Mouse (Mus musculus) inflammation-experienced regulatory T-cells, adult 6 months (primary cell): Measurements from ENCODE around the gene Trim62. TPM values are rescaled to one million over a fixed set of nuclear protein-coding genes. Genes with fewer than 3 reads are reported as not detected.
A peak's percentile ranks its signal among the peaks of the same experiment; 100 is the strongest.

Experiments
- ATAC-seq: one replicate; pipeline ENCODE4 v1.8.0; 2017
- polyA plus RNA-seq, 3 experiments: library from polyadenylated mRNA; unstranded; fragments of 100-300 nt; shearing (Covaris generic); gene quantifications; one replicate each; pipeline ENCODE4 v1.2.1; 2017

The Trim62 gene
- polyA plus RNA-seq, result 1 to 10 TPM in 2 of 3 experiments, under 1 TPM in 1; 0.98 to 1.8 (median 1.5) TPM

- ATAC-seq, result peak; percentile 69
Observed at GRCm38 (mm10) chr4:128883379-128883781, at the start of gene Trim62. Trim62 (plus strand) TSS chr4:128883580.

GRCm38 (mm10) chr4:128838202-128838601 is 45.2 kb upstream of the Trim62 start:
- ATAC-seq, result no peak

DNA sequence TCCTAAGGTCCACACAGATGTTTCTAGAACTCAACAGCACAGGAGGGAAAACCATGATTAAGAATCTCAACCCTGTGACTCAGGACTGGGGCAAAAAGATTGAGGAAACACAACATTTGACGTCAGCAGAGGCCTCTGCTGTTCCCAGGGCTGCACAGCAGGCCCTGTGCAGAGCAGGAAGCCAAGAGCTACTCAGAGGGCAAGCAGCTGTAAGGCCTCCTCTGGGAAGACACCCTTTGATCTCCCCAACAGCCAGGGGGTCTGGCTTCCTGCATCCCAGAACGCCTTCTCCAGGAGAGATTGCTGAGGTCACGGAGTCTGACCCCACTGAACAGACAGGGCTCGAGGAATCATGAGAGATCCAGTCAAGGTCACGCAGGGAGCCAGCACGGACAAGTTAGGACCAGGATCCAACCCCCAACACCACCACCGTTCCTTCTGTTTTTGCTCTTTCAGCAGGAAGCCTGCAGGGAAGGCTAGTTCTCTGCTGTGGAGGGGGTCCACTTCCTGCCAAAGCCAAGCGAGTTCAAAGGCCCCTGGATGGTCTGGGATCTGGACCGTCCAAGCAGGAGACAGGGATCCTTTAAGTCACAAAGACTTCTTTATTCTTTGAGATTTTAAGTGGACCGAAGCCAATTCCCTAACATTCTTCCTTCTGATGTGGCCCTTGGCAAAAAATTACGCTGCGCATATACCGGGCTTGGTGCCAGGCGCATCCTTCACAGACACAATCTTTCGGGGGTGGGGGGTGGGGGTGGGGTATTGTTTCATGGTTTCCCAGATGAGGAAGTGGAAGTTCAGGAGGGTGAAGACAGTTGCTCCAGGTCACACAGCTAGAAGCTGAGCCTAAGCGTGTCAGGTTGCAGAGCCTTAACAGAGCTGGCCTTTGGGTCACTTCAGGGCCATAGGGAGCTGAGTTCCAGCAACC is 43.3 kb upstream of the Trim62 start:
- ATAC-seq, result no peak

GRCm38 (mm10) chr4:128841259-128841658 is 42.1 kb upstream of the Trim62 start:
- ATAC-seq, result no peak

DNA sequence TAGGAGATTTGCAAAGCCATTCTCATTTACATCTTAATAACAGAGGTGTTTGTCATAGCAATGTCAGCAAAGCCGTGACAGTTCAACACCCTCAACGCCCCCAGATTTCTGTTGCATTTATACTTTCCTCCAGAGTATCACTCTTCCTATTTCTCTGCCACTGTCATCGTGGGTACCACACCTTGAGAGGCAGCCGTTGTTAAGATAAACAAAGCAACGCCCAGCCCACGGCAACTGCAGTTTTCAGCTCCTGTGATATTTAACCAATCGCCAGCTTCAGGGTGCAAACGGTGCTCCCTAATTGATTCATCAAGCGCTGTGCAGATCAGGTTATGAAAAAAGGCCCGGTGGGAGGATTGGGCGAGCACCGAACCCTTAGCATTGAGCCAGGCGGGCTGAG is 38.8 kb upstream of the Trim62 start:
- ATAC-seq, result no peak

DNA sequence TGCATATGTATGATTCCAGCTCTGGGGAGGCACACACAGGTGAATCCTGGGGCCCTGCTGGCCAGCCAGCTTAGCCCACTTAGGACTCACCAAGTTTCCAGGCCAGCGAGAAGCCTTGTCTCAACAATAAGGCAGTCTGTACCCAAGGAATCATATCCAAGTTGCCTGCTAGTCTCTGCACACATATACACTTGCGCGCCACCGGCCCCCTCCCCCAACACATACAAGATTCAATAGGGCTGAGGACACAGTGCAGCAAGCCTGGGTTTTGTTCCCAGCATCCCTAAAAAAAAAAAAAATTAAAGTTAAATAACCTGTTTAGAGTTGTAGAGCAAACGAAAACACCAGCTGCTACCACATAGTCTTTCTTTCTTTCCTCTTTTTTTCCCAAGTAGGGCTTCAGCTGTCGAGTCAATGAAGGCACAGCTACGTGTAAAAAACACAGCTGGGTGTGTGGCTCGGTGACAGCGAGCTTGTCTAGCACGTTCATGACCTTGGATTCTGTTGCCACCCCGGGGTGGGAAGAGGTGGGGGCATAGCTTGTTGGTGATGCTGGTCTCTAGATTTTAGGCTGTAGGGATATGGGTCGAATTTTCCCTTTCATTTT is 37.9 kb upstream of the Trim62 start:
- ATAC-seq, result no peak

DNA sequence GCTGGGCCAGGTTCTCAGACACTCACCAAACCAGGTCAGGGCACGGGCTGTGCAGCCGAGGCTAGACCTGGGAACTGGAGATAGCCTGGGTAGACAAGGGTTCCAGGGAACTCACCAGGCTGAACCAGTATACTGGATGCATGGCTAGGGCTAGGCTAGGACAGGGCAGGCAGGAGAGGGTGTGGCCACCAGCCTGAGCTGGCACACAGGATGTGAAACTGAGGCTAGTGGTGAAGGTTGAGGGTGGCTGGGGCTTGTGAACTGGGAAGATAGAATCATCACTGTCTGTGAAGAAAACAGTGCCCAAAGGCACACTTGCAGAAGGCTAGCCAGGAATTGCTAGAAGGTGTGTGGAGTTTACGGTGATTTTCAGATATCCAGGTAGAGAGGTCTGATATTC is 34.4 kb upstream of the Trim62 start:
- no peak for ATAC-seq

GRCm38 (mm10) chr4:128849686-128850085 is 33.7 kb upstream of the Trim62 start:
- no peak for ATAC-seq

DNA sequence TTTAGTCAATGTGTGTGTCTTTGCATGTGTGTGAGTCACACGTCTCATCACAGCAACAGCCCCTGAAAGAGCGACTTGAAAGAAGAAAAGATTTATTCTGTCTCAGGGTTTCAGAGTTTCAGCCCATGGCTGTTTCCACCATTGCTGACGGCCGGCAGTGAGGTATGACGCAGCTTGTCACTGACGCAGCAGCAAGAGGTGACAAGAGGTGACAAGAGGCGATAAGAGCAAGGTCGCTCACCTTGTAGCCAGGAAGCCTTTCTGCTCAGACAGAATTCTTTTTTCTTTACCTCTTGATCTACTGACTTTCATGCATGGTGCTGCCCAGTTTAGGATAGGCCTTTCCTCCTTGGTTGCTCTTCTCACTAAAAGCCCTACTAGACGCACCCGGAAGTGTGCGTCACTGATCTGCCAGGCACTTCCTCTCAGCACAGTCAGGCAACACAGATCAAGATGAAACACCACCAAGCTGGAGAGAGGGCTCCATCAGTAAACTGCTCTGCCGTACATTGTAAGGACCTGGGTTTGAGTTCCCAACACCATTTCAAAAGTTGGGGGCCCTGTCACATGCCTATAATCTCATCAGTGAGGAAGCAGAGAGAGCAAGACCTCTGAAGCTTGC is 31.0 kb upstream of the Trim62 start:
- no peak for ATAC-seq

DNA sequence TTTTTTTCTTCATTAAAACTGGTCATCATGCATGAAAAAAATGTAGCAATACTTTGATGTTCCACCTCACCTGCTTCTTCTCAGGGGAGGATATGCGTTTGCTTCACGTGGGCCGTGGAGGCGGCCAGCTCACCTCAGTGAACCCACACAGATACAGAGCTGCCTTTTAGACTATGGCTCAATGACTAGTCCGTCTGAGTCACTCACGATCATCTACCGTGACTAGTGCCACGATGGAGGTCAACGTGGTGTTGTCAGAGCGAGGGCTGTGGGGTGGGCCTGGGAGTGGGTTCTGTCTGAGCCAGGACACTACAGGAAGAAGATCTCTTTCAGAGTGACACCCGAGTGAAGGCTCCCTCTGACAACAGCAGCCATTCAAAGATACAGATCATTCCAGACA is 30.3 kb upstream of the Trim62 start:
- ATAC-seq, result no peak

- no peak for ATAC-seq
Observed at GRCm38 (mm10) chr4:128855613-128856040, 27.8 kb upstream of the Trim62 start.

GRCm38 (mm10) chr4:128857212-128857611 is 26.2 kb upstream of the Trim62 start:
- no peak for ATAC-seq

DNA sequence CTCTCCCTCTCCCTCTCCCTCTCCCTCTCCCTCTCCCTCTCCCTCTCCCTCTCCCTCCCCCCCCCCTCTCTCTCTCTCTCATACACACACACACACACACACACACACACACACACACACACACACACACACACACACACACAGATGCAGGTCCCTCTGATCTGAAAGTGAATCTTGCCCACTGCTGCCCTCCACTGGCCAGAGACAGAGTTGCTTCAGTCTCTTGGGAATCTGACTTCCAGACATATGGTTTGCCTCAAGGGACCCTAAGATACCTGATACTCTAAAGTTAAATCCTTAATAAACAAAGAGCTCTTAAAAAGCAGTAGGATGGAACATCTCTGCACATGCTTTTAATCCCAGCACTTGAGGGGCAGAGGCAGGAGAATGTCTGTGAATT is 25.2 kb upstream of the Trim62 start:
- peak; percentile 43 for ATAC-seq

- no peak for ATAC-seq
Observed at GRCm38 (mm10) chr4:128858878-128859277, 24.5 kb upstream of the Trim62 start.

DNA sequence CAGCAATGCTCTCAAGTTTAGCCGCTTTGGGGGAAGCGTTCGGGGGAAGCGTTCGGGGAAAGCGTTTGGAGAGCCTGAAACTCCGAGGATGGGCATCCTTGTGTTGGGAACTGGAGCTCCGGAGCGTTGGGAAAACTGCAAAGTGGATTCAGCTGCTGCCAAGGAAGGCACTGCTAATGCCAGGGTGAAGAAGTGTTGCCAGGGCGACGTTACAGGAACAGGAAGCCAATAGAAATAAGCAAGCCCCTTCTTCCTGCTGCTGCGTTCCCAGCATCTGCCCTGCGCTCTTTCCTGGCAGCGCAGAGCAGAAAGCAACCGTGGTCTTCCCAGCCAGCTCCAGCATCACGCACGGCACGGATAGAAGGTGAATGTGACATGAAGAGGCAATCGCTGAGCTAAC is 10.4 kb upstream of the Trim62 start:
- no peak for ATAC-seq

- no peak for ATAC-seq
Observed at GRCm38 (mm10) chr4:128874062-128874461, 9.3 kb upstream of the Trim62 start.

GRCm38 (mm10) chr4:128875439-128875838 is 7.9 kb upstream of the Trim62 start:
- ATAC-seq, result no peak

GRCm38 (mm10) chr4:128877520-128877919 is 5.9 kb upstream of the Trim62 start:
- no peak for ATAC-seq

DNA sequence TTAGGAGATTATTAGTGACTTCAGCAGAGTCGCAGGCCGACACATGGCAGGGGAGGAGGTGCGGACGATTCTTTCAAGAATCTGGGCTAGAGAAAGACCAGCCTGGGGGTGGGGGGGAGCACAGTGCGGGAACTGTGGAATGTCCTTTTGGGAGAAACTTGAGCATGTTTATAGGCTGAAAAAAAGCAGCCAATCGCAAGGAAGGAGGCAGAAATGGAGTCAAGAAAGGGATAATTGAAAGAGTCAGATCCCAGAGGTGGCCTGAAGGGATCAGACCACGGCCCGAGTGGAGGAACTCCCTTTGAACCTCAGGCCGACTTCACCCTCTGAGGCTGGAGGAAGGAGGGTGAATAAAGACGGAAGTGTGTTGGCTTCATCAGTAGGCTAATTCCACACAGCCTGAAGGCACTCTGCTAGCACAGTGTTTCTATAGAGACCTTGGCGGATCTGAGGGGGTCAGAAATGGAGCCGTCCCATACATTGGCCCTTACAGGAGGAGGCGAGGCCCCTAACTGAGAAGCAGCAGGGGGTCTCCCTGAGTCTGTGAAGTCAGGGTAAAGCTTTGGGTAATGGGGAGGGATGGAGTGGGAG is 4.4 kb upstream of the Trim62 start:
- ATAC-seq, result no peak

DNA sequence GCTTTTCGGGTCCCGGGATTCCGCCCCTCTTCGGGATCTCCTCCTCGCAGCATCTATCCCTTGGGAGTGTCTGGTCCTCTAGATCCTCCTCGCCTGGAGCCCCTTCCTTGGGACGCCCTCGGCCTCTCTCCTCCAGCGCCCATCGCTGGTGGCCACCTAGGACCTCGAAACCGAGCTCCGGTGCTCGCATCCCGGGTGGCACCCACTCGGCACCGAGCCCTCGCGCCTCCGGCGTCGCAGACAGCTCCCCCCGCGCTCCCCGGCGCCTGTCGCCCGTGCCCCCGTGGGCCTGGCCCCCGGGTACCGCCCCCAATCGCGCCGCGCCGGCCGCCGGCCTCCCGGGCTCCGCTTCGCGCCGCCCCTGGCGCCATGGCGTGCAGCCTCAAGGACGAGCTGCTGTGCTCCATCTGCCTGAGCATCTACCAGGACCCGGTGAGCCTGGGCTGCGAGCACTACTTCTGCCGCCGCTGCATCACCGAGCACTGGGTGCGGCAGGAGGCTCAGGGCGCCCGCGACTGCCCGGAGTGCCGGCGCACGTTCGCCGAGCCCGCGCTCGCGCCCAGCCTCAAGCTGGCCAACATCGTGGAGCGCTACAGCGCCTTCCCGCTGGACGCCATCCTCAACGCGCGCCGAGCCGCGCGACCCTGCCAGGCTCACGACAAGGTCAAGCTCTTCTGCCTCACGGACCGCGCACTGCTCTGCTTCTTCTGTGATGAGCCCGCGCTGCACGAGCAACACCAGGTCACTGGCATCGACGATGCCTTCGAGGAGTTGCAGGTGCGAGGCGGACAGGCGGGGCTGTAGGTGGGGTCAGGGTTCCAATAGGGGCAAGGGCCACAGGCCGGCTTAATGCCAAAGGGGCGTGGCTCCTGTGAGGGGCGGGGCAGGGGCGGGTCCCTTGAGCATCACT is 676 bp downstream of the Trim62 start:
- peak; percentile 38 for ATAC-seq

DNA sequence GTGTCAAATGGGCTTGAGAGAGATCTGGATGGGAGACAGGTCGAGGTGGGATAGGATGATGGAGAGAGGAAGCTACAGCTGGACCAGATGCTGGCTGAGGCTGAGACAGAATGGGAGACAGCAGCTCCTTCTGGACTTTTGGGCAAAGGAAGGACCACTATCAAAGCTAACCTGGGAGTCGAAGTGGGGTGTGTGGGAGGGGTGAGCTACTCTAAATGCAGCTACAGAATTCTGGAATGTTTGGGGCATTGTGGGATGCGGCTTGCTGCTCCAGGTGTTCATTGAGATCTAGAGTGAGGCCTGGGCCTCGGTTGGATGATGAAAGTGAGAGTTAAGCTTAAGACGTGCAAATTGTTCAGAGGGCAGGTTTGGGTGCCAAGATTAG is 1.3 kb downstream of the Trim62 start:
- ATAC-seq, result no peak

GRCm38 (mm10) chr4:128885540-128885939 is 2.2 kb downstream of the Trim62 start:
- ATAC-seq, result no peak
